Mouse (Mus musculus): ENCODE measurements around the gene Olfr1441. TPM values are rescaled to one million over a fixed set of nuclear protein-coding genes. Genes with fewer than 3 reads are reported as not detected.
A peak's percentile ranks its signal among the peaks of the same experiment; 100 is the strongest.

Olfr1441 gene
- polyA plus RNA-seq, 1 experiment from 2014 or later = not detected

DNA sequence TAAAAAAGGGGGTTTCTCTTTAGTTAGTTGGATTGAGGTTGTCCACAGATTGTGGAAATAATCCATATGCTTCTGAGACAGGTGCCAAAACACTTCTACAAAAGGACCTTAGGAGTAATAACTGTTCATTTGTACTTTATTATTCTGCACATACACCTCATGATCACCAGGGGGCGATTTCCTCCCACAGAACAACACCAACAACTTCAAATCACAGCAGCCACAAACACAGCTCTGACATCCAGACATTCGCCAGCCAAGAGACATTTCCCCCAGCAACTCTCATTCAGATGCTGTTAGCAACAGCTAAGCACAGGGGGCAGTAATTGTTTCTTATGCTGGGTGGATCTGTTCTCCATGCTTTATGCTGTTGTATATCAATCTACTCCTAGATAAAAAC, 15.8 kb downstream of the Olfr1441 start:
- no peak overlapping the region for H3K4me2 ChIP-seq (ENCODE audit: low read length)
- no peaks in the 10 kb centered on the region for H3K36me3 ChIP-seq (ENCODE audit: control insufficient read depth, insufficient read depth, low read length)
- H3K4me1 ChIP-seq (ENCODE audit: control insufficient read depth, insufficient read depth, low read depth, low read length) = no peaks in the 10 kb centered on the region
- ATAC-seq = peak; percentile 80
- H3K27me3 ChIP-seq (replicated peaks; ENCODE audit: control insufficient read depth, insufficient read depth, low read length) = no peaks in the 10 kb centered on the region
- no peak overlapping the region for H3K9ac ChIP-seq (ENCODE audit: low read depth, low read length)
- no peaks in the 10 kb centered on the region for H3K9me3 ChIP-seq (ENCODE audit: control insufficient read depth, low read length)
- WGBS = 3% methylated on average over 2 of the region's 2 CpGs
- no peak overlapping the region for H3K4me3 ChIP-seq (ENCODE audit: low read length)
- H3K27ac ChIP-seq (ENCODE audit: low read depth, low read length) = no peak overlapping the region

DNA sequence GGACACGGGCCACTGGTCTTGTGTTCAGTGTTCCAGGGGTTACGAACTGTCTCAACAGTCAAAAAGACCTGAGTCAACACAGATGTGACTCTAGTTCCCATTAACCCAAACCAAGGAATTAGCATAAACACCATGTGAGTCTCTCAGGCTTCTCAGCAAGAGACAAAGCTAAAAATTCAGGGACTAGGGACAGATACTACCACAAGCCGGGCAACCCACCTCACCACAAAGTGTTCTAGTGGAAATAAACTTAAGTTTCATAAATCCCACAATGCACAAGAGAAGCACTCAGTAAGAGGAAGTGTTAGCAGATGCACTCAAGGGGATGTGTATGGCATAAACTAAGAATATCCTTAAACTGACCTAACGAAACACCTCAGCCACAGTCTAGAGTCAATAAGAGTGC, 17.8 kb downstream of the Olfr1441 start:
- no peak for ATAC-seq
- Histone ChIP-seq H3K27me3 (replicated peaks; ENCODE audit: control insufficient read depth, insufficient read depth, low read length) (no peaks in the 10 kb centered on the region), H3K27ac (ENCODE audit: low read depth, low read length) (no peak overlapping the region), H3K4me1 (ENCODE audit: control insufficient read depth, insufficient read depth, low read depth, low read length) (no peaks in the 10 kb centered on the region), H3K9me3 (ENCODE audit: control insufficient read depth, low read length) (no peaks in the 10 kb centered on the region), H3K9ac (ENCODE audit: low read depth, low read length) (no peak overlapping the region), H3K4me3 (ENCODE audit: low read length) (no peak overlapping the region), H3K4me2 (ENCODE audit: low read length) (no peak overlapping the region), H3K36me3 (ENCODE audit: control insufficient read depth, insufficient read depth, low read length) (no peaks in the 10 kb centered on the region)
- WGBS = 81% methylated on average over 4 of the region's 4 CpGs

GRCm38 (mm10) chr19:12435750-12436524, 18.7 kb downstream of the Olfr1441 start:
- 88% methylated on average over 4 of the region's 4 CpGs for WGBS
- no peak for ATAC-seq

GRCm38 (mm10) chr19:12439581-12439980, 22.3 kb downstream of the Olfr1441 start:
- H3K9ac ChIP-seq (ENCODE audit: low read depth, low read length) = no peak overlapping the region
- H3K36me3 ChIP-seq (ENCODE audit: control insufficient read depth, insufficient read depth, low read length) = no peaks in the 10 kb centered on the region
- WGBS = 47% methylated on average over 1 of the region's 1 CpGs
- no peak overlapping the region for H3K27ac ChIP-seq (ENCODE audit: low read depth, low read length)
- no peaks in the 10 kb centered on the region for H3K4me1 ChIP-seq (ENCODE audit: control insufficient read depth, insufficient read depth, low read depth, low read length)
- H3K9me3 ChIP-seq (ENCODE audit: control insufficient read depth, low read length) = no peaks in the 10 kb centered on the region
- no peak overlapping the region for H3K4me3 ChIP-seq (ENCODE audit: low read length)
- no peaks in the 10 kb centered on the region for H3K27me3 ChIP-seq (replicated peaks; ENCODE audit: control insufficient read depth, insufficient read depth, low read length)
- no peak for ATAC-seq
- H3K4me2 ChIP-seq (ENCODE audit: low read length) = no peak overlapping the region

More at GRCm38 (mm10) chr19:12435750-12436524, 18.7 kb downstream of the Olfr1441 start:
- no peak overlapping the region for H3K9ac ChIP-seq (ENCODE audit: low read depth, low read length)
- H3K9me3 ChIP-seq (ENCODE audit: control insufficient read depth, low read length) = no peaks in the 10 kb centered on the region
- H3K4me2 ChIP-seq (ENCODE audit: low read length) = no peak overlapping the region
- no peaks in the 10 kb centered on the region for H3K4me1 ChIP-seq (ENCODE audit: control insufficient read depth, insufficient read depth, low read depth, low read length)
- H3K27ac ChIP-seq (ENCODE audit: low read depth, low read length) = no peak overlapping the region
- H3K36me3 ChIP-seq (ENCODE audit: control insufficient read depth, insufficient read depth, low read length) = no peaks in the 10 kb centered on the region
- H3K4me3 ChIP-seq (ENCODE audit: low read length) = no peak overlapping the region
- H3K27me3 ChIP-seq (replicated peaks; ENCODE audit: control insufficient read depth, insufficient read depth, low read length) = no peaks in the 10 kb centered on the region

- no peak overlapping the region for H3K4me2 ChIP-seq (ENCODE audit: low read length)
- 67% methylated on average over 5 of the region's 5 CpGs for WGBS
- H3K27ac ChIP-seq (ENCODE audit: low read depth, low read length) = no peak overlapping the region
- H3K9me3 ChIP-seq (ENCODE audit: control insufficient read depth, low read length) = no peaks in the 10 kb centered on the region
- ATAC-seq = no peak
- H3K27me3 ChIP-seq (replicated peaks; ENCODE audit: control insufficient read depth, insufficient read depth, low read length) = no peaks in the 10 kb centered on the region
- H3K9ac ChIP-seq (ENCODE audit: low read depth, low read length) = no peak overlapping the region
- H3K4me3 ChIP-seq (ENCODE audit: low read length) = no peak overlapping the region
- no peaks in the 10 kb centered on the region for H3K4me1 ChIP-seq (ENCODE audit: control insufficient read depth, insufficient read depth, low read depth, low read length)
- H3K36me3 ChIP-seq (ENCODE audit: control insufficient read depth, insufficient read depth, low read length) = no peaks in the 10 kb centered on the region
Observed at GRCm38 (mm10) chr19:12440103-12440725, 23.0 kb downstream of the Olfr1441 start.

- Histone ChIP-seq H3K9me3 (ENCODE audit: control insufficient read depth, low read length) (no peaks in the 10 kb centered on the region), H3K27me3 (replicated peaks; ENCODE audit: control insufficient read depth, insufficient read depth, low read length) (no peaks in the 10 kb centered on the region), H3K27ac (ENCODE audit: low read depth, low read length) (no peak overlapping the region), H3K36me3 (ENCODE audit: control insufficient read depth, insufficient read depth, low read length) (no peaks in the 10 kb centered on the region), H3K4me2 (ENCODE audit: low read length) (no peak overlapping the region), H3K4me3 (ENCODE audit: low read length) (no peak overlapping the region), H3K9ac (ENCODE audit: low read depth, low read length) (no peak overlapping the region), H3K4me1 (ENCODE audit: control insufficient read depth, insufficient read depth, low read depth, low read length) (no peaks in the 10 kb centered on the region)
- ATAC-seq = no peak
- WGBS = 87% methylated on average over 4 of the region's 4 CpGs
Observed at GRCm38 (mm10) chr19:12442560-12442959, 25.3 kb downstream of the Olfr1441 start.

DNA sequence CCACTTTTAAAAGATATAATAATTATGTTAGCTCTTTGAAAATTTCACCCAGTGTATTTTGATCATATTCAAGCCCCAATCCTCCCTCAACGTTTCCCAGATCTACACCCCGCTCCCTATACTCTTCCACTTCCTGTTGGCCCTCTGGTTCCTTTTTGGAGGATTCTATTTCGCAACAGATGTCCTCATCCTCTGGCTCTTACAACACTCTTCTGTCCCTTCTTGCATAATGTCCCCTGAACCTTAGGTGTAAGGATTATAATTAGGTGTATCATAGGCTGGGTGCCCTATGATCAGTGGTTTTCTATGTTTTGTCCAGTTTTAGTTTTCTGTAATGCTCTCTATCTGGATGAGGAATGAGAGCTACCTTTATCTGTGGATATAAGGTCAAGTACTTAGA, 27.8 kb downstream of the Olfr1441 start:
- no peak overlapping the region for H3K4me2 ChIP-seq (ENCODE audit: low read length)
- ATAC-seq = no peak
- no peaks in the 10 kb centered on the region for H3K36me3 ChIP-seq (ENCODE audit: control insufficient read depth, insufficient read depth, low read length)
- 83% methylated on average over 3 of the region's 3 CpGs for WGBS
- H3K4me1 ChIP-seq (ENCODE audit: control insufficient read depth, insufficient read depth, low read depth, low read length) = no peaks in the 10 kb centered on the region
- no peak overlapping the region for H3K4me3 ChIP-seq (ENCODE audit: low read length)
- no peaks in the 10 kb centered on the region for H3K27me3 ChIP-seq (replicated peaks; ENCODE audit: control insufficient read depth, insufficient read depth, low read length)
- no peak overlapping the region for H3K9ac ChIP-seq (ENCODE audit: low read depth, low read length)
- H3K9me3 ChIP-seq (ENCODE audit: control insufficient read depth, low read length) = no peaks in the 10 kb centered on the region
- no peak overlapping the region for H3K27ac ChIP-seq (ENCODE audit: low read depth, low read length)

- 78% methylated on average over 12 of the region's 12 CpGs for WGBS
- no peak overlapping the region for H3K9ac ChIP-seq (ENCODE audit: low read depth, low read length)
- H3K4me2 ChIP-seq (ENCODE audit: low read length) = no peak overlapping the region
- no peak overlapping the region for H3K4me3 ChIP-seq (ENCODE audit: low read length)
- H3K4me1 ChIP-seq (ENCODE audit: control insufficient read depth, insufficient read depth, low read depth, low read length) = no peaks in the 10 kb centered on the region
- no peak overlapping the region for H3K27ac ChIP-seq (ENCODE audit: low read depth, low read length)
- no peaks in the 10 kb centered on the region for H3K9me3 ChIP-seq (ENCODE audit: control insufficient read depth, low read length)
- no peaks in the 10 kb centered on the region for H3K27me3 ChIP-seq (replicated peaks; ENCODE audit: control insufficient read depth, insufficient read depth, low read length)
- ATAC-seq = no peak
- no peaks in the 10 kb centered on the region for H3K36me3 ChIP-seq (ENCODE audit: control insufficient read depth, insufficient read depth, low read length)
Observed at GRCm38 (mm10) chr19:12457401-12458066, 40.3 kb downstream of the Olfr1441 start.

- H3K9ac ChIP-seq (ENCODE audit: low read depth, low read length) = no peak overlapping the region
- no peak overlapping the region for H3K27ac ChIP-seq (ENCODE audit: low read depth, low read length)
- no peaks in the 10 kb centered on the region for H3K27me3 ChIP-seq (replicated peaks; ENCODE audit: control insufficient read depth, insufficient read depth, low read length)
- H3K36me3 ChIP-seq (ENCODE audit: control insufficient read depth, insufficient read depth, low read length) = no peaks in the 10 kb centered on the region
- no peaks in the 10 kb centered on the region for H3K9me3 ChIP-seq (ENCODE audit: control insufficient read depth, low read length)
- no peak overlapping the region for H3K4me3 ChIP-seq (ENCODE audit: low read length)
- 88% methylated on average over 4 of the region's 4 CpGs for WGBS
- no peak overlapping the region for H3K4me2 ChIP-seq (ENCODE audit: low read length)
- no peaks in the 10 kb centered on the region for H3K4me1 ChIP-seq (ENCODE audit: control insufficient read depth, insufficient read depth, low read depth, low read length)
- ATAC-seq = no peak
Observed at GRCm38 (mm10) chr19:12459516-12459915, 42.3 kb downstream of the Olfr1441 start.

All from hindbrain, embryonic 16.5 days (tissue).